16 mouse cellular contexts compared by ENCODE assay signal in the genomic region with DNA sequence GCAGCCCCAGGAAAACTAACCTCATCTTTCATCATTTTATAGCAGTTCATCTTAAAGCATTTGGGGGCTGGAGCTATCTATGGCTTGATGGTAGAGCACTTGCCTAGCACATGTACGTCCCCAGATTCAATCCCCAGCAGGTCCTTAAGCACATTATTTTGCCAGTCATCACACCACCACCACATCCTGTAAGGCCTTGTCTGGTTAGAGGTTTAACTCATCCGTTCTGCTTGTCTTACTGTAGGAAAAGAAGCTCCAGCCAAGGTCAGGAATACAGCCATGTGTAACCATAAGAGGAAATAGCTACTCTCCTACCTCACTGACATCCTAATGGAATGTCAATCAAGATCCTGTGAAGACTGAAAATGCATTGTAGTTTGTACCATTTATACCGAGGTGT.
"Had no signal": no experiment of that assay in that cellular context is flagged by ENCODE, and none has a peak within 500 bp of the region (broad histone marks: within the 10 kb centered on the region; RNA-seq: fewer than 3 reads in every experiment).

No protein-coding gene starts in this region.

- H3K4me2 ChIP-seq: lung, embryonic 15.5 days; midbrain, embryonic 11.5 days; midbrain, embryonic 13.5 days; midbrain, embryonic 15.5 days; neural tube, embryonic 12.5 days had no signal

- H3K9ac ChIP-seq: liver, postnatal 0 days; lung, embryonic 15.5 days; midbrain, embryonic 13.5 days; midbrain, embryonic 15.5 days; neural tube, embryonic 12.5 days had no signal

- H3K27ac ChIP-seq: lung, embryonic 15.5 days; macrophage; midbrain, embryonic 13.5 days; midbrain, embryonic 15.5 days; neural tube, embryonic 12.5 days had no signal

- ATAC-seq: liver, postnatal 0 days; lung, postnatal 0 days; midbrain, embryonic 13.5 days; midbrain, embryonic 15.5 days had no signal

- H3K27me3 ChIP-seq: lung, embryonic 15.5 days; megakaryocyte, embryonic 14.5 days; midbrain, embryonic 13.5 days; midbrain, embryonic 15.5 days; neural tube, embryonic 12.5 days had no signal

- H3K9me3 ChIP-seq: lung, embryonic 15.5 days; megakaryocyte, embryonic 14.5 days; midbrain, embryonic 13.5 days; midbrain, embryonic 15.5 days; neural tube, embryonic 12.5 days had no signal

- H3K4me3 ChIP-seq: lung, embryonic 15.5 days; megakaryocyte, embryonic 14.5 days; midbrain, embryonic 13.5 days; midbrain, embryonic 15.5 days; neural tube, embryonic 12.5 days had no signal

- H3K4me1 ChIP-seq: midbrain, embryonic 13.5 days; midbrain, embryonic 15.5 days; neural tube, embryonic 12.5 days had no signal

- DNase-seq: liver, postnatal 0 days; lung, adult 2 months; lung, postnatal 14 days; lung, postnatal 36 days; right cerebral cortex, postnatal 14 days; spleen, adult 18-20 months; thymus, adult 18-20 months; thymus, postnatal 36 days had no signal
